Mouse (Mus musculus): Measurements from ENCODE around the gene Cbln4.
A peak's percentile ranks its signal among the peaks of the same experiment; 100 is the strongest.

Cbln4 gene

DNA sequence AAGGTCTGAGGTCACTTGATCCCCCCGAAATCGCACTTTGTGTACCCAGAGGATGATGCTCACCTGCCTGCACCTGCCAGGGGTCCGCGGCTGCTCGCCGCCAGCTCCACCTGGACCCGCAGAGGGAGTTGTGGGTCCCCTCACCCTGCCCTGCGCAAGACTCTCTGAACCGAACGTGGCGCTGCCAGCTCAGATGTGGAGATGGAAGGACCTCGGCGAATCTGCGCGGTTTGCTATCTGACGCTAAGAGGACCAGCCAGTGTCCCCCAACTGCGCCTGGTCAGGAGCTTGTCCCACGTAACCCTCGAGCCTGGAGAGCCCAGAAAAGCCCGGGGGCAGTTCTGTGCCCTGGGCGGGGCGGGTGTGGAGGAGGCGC, at the start of gene Cbln4:
TSS of gene Cbln4 (minus strand) at position 232 of the 376 bp plus-strand sequence.
- peak; percentile 35 to 36 for DNase-seq

- no peak for DNase-seq
Observed at GRCm38 (mm10) chr2:172078596-172078995, 35.3 kb upstream of the Cbln4 start.

DNA sequence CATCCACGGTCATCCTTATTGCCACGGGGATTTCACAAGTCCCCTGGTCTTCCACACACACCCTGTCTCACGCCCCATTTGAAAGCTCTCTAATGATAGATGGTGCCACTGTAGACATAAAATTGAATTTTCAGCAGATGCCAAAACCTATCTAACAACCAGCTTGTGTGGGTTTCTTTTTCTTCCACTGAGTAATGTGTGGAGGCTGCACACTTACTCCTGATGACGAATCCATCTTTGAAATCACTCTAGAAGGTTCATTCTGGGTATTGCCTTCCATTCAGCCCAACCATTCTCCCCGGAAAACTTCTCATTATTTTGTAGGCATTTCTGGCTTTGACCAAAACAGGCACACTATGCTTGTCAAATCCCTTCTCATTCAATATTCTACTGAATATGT, 33.0 kb upstream of the Cbln4 start:
- DNase-seq: no peak

DNA sequence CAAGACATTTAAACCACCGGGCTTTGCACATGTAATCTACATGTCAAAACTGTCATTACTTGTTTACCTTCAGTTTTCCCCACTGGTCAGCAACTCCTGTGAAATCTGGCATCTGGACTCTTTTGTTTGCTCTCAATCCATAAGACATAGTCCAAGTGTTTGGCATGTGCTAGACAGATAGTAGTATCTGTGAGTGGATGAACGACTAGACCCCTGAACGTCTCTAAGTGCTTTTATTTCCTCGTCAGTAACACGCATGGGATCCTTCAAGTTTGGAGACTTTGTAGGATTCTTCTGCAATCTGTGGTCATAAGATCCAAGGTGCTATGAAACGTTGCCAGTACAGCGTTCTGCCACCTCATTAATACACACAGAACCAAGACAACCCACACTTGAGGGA, 19.6 kb upstream of the Cbln4 start:
- no peak for DNase-seq

DNA sequence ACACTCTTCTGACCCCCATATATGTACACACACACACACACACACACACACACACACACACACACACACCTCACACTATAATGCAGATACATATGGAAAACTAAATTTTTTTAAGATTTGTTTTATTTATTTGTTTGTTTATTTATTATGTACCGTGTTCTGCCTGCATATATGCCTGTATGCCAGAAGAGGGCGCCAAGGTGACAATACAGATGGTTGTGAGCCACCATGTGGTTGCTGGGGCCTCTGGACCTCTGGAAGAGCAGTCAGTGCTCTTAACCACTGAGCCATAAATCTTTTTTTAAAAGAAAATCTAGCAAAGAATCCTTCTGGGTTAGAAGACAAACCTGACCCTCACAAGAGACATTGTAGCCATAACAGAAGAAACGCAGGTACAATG, 16.5 kb upstream of the Cbln4 start:
- no peak for DNase-seq

DNA sequence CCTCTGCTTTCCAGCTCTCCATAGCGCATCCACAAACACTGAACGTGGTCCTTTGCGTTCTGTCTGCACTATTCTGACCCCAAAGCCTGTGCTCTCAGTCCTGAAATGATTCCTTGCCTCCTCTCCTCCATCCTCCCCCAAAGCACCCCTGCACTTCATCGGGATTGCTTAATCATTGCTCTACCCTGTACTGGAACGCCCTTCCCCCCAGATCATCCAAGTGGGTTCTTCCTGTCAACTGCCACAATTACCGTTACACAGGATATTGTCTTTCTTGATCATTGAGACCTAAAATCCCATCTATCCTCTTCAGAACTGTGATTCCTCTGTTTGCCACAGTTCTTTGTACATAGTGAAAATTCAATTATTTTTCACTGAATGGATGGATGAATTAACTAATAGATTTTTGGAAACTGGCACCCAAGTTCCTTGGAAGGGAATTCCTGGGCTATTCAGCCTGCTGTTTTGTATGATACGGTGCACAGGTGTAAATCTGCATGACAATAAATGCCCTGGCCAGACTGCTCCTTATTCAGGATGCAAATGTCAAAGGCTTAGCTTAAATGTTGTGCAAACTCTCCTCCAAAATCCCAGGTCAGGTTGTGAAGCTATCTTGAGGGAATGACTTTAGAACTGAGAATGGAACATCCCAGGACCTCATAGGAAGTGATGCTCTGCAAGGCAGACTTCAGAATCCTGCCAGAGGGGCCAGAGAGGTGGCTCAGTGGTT, 15.8 kb upstream of the Cbln4 start:
- no peak for DNase-seq

- no peak for DNase-seq
Observed at GRCm38 (mm10) chr2:172046002-172046401, 2.7 kb upstream of the Cbln4 start.

DNA sequence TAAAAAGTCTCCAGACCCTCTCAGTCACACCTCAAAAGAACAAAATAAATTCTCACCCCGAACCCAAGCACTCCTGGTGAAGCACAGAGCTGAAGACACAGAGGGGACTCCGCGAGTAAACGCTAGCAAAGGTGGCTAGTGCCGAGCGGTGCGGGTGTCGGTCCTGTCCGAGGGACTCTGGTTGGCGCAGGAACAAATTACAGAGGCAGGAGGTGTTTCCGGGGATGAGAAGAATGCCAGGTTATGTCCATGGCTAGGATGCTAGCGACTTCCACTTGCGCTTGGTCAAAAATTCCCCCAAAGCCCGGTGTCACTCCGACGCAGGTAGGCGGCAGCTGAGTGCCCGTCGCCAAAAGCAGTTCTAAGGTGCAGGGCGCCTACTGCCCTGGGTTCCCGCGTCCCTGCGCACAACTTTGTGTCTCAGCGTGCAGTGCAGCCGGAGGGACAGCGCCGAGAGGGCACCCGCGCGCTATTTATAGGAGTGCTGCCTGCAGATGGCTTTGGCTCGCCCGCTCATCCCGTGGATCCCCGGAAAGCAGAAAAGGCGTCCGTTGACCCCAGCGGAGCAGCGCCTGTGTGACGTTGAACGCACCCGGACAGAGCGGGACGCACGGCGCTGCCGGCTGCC, 545 bp downstream of the Cbln4 start:
- peak; percentile 40 for DNase-seq

GRCm38 (mm10) chr2:172042125-172042524, 1.1 kb downstream of the Cbln4 start:
- DNase-seq: peak; percentile 49 to 68

DNA sequence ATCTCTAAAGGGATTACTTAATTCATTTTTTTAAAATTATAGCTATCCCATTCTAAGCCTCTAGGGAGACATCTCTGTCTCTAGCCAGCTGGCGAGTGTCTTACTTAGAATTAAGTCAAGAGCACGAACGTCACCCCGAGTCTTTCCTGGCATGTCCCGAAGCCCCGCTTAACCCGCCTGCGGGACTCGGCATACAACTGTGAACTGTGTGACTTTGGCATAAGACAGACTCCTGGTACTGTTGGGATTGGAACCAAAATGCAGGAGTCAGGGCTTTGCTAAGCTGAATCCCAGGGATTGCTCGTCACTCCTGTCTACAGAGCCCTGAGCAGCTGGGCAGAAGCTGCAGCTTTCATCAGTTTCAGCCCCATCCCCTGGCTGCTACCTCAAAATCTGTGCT, 2.4 kb downstream of the Cbln4 start:
- peak; percentile 35 to 41 for DNase-seq

GRCm38 (mm10) chr2:172039601-172040000, 3.7 kb downstream of the Cbln4 start:
- peak; percentile 60 to 68 for DNase-seq

GRCm38 (mm10) chr2:172034281-172034680, 9.0 kb downstream of the Cbln4 start:
- DNase-seq: no peak

- DNase-seq: no peak
Observed at GRCm38 (mm10) chr2:172025459-172026130, 17.7 kb downstream of the Cbln4 start.

DNA sequence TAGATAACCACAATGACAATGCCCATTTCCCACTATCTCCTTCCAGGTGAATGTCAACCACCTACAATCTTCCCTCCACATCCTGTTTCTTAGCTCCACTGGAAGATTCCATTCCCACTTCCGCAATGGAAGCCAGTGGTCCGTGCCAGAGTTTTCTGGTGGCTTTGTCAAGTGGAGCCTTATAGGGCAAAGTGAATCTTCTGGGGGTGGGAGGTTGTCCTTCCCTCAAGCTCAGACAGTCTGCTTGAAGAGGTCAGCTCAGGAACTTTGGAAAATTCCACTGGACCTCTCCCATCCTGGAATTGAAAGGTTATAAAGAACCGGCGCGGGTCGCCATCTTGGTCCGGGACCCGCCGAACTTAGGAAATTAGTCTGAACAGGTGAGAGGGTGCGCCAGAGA, 36.5 kb downstream of the Cbln4 start:
- peak in 1 of 2 experiments; percentile 15 for DNase-seq

DNA sequence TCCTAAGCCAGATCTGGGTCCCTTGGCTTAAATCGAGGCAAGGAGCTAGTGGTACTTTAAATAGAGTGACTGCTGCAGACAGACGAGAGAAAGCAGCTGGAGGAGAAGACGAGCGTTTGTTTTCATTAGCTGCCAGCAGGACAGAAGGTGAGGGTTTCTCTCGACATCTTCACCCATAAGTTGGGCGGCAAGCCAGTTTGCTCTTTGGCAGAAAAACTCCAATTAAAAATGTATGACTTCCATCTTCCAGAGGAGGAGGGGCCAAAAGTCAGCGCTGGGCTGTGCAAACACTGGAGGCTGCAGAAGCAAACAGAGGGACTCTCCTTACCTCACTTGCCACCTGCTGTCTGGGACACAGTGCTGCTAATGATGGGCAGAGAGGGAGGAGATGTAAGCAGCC, 37.3 kb downstream of the Cbln4 start:
- DNase-seq: peak; percentile 92 to 95

- DNase-seq: peak; percentile 66 to 79
Observed at GRCm38 (mm10) chr2:172004029-172004984, 39.0 kb downstream of the Cbln4 start.

GRCm38 (mm10) chr2:171996979-171997686, 46.1 kb downstream of the Cbln4 start:
- peak; percentile 63 to 77 for DNase-seq

DNA sequence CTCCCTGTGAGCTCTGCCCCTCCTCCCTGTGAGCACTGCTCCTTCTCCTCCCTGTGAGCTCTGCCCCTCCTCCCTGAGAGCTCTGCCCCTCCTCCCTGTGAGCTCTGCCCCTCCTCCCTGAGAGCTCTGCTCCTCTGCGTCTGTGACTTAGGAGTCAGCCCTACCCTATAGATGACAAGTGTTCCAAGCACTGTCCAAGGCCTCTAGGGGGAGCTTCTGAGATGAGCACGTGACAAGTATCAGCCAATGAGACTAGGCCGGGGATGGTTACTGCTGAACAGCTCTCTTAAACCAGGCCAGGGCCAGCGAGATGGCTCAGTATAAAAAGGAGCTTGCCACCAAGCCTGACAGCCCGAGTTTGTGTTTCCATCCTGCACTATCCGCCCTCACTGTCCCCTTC, 48.4 kb downstream of the Cbln4 start:
- peak; percentile 32 to 51 for DNase-seq

DNA sequence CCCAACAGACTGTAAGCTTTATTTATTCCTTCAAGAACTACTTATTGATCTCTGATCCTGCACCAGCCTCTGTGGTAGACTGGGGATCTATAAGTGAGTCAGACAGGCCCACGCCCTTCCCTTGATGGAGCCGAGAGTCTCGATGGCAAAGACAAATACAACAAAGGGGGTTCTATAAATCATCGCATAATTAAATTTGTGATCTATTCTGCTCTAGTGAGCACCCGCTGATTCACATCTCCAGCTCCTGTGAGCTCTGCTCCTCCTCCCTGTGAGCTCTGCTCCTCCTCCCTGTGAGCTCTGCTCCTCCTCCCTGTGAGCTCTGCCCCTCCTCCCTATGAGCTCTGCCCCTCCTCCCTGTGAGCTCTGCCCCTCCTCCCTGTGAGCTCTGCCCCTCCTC, 49.0 kb downstream of the Cbln4 start:
- no peak for DNase-seq

- DNase-seq: no peak
Observed at GRCm38 (mm10) chr2:171986686-171987085, 56.6 kb downstream of the Cbln4 start.

Measured in cerebellum, postnatal 10 days (tissue).